Mouse (Mus musculus) retina, embryonic 14.5 days (tissue): ENCODE results near the gene Stab2.

Experiments used
- DNase-seq: peaks from one replicate; pipeline ENCODE4 v3.0.0-alpha.2; 2015; ENCODE audit warnings: low spot score

Gene Stab2

GRCm38 (mm10) chr10:87007385-87008214, at the start of gene Stab2:
TSS of gene Stab2 (minus strand) at chr10:87008025.
- no peak for DNase-seq

DNA sequence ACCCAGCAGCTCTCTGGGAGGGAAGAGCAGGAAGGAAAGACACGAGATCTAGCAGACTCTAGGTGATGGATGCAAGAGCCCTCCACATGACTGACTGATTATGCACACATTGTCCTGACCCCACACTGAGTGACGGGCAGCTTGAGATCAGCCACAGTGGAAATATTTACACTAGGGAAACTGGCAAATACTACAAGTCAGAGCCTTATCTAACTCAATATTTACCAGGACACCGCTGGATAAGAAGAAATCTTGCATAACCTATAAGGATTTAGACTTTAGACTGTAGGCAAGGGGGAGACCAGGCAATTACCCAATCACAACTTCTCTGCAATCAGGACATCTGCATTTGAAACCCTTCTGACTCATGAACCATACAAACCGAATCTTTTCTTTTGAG, 43.9 kb upstream of the Stab2 start:
- no peak for DNase-seq

DNA sequence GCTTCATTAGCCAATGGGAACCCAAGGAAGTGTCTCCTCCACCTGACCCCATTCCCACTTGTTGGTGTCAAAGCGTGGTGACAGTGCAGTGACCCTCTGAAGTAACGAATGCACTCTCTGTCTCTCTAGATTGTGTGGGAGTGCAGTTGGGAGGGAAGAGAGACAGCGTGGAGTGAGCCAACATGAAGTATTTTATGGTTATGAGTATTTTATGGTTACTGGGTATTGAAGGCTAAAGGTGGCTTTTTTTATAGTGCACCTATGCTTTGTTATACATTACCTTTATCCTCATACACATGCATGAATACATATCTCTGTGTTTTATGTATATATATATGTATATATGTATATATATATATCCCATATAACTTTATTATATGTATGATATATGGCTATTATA, 41.4 kb upstream of the Stab2 start:
- DNase-seq, result no peak

DNA sequence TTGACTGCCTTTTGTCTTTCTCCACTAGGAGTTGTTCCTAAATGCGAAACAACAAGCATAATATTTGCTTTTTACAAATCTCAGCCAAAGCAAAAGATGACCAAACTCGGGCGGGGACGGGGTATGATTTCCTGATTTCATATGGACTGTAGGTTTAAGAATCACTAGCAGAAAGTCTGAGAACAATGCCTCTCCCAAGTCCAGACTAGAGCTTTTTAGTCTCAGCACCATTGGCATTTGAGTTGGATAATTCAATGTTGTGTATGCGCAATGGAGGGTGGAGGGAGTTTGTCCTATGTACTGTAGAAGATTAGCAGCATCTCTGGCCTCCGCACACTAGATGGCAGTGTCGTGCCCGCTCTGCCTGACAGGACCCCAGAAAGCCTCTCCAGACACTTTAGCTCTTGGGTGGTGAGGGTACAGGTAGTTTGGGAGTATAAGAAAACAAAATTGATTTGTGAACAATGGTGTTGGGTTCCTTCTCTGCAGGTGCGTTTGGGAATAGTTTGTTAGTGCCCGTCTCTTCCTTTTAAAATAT, 39.2 kb upstream of the Stab2 start:
- no peak for DNase-seq

DNA sequence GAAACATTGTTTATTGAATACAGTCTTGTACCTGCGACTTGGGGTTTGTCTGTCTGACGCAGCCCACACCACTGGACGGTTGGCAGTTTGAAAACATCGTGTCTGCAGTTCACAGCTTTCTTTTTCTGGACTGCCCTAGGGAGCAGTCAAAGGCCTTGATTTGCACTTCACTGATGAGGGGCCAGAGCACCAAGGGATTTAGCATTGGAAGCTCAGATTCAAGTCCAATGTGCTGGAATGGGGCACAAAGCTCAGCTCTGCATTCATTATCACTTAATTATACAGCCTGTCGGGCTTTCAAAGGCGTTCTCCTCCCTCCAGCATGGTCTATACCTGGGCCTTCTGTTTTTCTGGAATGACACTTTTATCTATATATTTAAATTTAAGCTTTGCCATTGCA, 38.6 kb upstream of the Stab2 start:
- no peak for DNase-seq

DNA sequence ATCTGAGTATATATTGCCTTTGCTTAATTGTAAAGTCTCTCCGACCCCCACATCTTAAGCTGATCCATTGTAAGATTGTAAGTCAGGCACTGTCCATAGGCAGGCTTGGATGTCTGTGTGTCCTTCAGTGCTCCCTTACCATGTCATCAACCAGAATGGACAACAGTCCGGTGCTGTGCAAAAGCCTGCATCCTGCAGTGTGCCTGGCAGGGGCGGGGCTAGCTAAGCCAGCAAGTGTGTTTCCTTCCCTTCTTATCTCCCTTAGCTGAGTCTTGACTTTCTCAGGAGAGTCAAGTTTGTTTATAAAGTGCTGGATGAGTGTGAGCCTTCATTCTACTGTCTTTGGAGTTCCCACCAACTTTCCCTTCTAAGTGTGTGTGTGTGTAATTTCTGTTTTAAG, 37.4 kb upstream of the Stab2 start:
- DNase-seq, result no peak

DNA sequence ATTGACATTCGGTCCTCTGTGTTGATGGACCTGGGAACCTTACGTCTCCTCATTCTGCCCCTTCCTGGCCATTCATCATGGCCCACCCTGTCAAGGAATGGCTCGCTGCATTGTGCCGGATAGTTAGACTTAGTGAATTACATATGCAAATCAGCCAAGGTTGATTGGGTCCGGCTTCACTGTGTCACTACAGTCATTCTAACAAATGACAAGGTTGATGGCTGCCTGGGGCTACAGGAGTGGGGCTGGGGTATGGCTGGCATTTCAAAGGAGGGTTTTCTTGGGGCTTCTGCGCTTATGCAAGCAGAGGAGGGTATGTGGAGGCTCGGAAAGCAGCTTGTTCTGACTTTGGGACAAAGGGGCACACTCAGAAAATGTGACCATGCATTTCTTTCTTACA, 33.4 kb upstream of the Stab2 start:
- no peak for DNase-seq

DNA sequence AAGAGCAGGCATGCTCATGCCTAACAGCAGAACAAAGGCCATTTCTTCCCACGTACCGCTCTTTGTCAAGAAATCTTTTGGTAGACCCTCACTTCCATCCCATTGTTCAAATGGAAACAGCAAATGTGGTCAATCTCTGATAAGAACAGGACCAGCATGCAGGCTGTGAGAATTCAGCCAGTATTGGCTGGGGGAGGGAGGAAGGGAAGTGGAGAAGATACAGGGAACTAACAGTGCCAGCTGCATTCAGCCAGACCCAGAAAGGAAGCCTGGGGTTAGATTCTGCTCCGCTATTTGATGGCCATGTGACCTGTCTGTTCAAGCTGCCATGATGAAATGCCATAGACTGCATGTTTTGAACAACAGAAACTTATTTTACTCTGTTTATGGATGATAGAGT, 32.0 kb upstream of the Stab2 start:
- no peak for DNase-seq

GRCm38 (mm10) chr10:87039340-87039739, 31.5 kb upstream of the Stab2 start:
- DNase-seq, result no peak

GRCm38 (mm10) chr10:87037062-87037461, 29.2 kb upstream of the Stab2 start:
- peak; percentile 58 for DNase-seq

- peak; percentile 62 for DNase-seq
Observed at GRCm38 (mm10) chr10:87036271-87036703, 28.5 kb upstream of the Stab2 start.

- peak; percentile 38 for DNase-seq
Observed at GRCm38 (mm10) chr10:87035866-87036265, 28.0 kb upstream of the Stab2 start.

DNA sequence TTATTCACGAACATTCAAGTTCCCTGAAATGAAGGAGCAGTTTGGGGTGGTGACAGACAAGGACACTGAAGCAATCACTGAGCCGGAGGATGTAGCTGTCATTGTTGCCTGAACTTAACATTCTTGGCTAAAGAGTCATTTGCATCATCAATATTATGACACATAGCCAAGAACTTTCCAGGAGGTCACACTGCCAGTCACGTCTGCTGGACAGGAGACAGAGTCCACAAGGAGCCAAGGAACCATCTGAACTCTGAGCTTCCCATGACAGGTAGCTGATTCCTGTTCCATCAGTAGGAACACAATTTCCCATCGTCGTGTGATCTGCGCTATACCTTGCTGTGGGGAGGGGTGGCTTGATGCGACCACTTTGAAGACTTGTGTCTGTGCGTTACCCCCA, 24.9 kb upstream of the Stab2 start:
- DNase-seq, result no peak

GRCm38 (mm10) chr10:87024884-87025283, 17.1 kb upstream of the Stab2 start:
- peak; percentile 99 for DNase-seq

GRCm38 (mm10) chr10:87020711-87021110, 12.9 kb upstream of the Stab2 start:
- DNase-seq, result peak; percentile 53

- no peak for DNase-seq
Observed at GRCm38 (mm10) chr10:87018876-87019275, 11.1 kb upstream of the Stab2 start.

- peak; percentile 48 for DNase-seq
Observed at GRCm38 (mm10) chr10:87016151-87016692, 8.4 kb upstream of the Stab2 start.

DNA sequence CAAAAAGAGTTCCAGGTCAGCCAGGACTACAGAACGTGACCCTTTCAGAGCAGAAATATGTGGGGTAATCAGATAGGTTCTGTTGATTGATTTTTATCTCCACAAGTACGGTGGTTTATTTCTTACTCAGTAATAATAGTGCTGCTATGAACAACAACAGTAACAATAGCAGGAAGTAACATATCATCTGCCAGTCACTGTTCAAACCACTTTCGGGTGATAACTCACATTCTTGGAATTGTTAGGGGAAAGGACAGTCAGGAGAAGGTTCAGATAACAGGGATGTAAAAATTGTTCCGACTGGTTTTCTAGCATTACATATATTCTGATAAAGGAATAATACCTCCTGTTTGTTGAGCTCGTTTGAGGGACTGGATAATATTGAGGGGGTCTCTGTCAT, 7.6 kb upstream of the Stab2 start:
- no peak for DNase-seq

- DNase-seq, result no peak
Observed at GRCm38 (mm10) chr10:87014391-87014965, 6.7 kb upstream of the Stab2 start.

- DNase-seq, result no peak
Observed at GRCm38 (mm10) chr10:87012087-87012486, 4.3 kb upstream of the Stab2 start.

DNA sequence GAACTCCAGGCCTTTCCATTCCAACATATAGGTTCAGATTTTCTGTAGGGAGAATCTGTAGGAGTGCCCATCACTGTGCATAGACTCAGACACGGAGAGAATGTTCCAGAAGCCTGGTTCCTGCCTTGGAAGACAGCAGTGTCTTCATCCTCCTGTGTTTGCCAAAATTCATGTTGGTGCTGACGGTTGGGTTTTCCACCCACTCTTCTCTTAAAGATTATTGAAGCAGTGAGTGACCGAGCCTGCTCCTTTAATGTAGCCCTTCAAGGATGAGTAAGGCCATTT, 332 bp upstream of the Stab2 start:
- DNase-seq, result no peak

GRCm38 (mm10) chr10:86992238-86992976, 15.4 kb downstream of the Stab2 start:
- DNase-seq, result no peak

DNA sequence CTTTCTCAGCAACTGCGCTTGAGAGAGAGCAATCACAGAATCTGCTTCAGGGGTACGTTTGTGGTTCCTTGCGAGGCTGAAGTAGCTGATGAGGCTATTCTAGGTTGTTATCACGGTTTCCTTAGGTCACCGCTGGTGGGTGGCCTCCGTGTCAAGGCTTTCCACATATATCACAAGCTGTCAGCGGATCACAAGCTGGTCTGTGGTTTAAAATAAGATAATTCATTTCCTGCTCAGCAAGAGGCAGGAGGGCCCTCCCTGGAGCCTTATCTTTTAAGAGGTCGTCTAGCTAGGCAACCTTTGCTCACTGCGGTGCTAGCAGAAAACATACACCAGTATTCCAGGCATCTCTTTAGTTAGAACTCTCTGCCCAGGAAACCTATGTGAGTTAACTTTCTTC, 17.2 kb downstream of the Stab2 start:
- no peak for DNase-seq
